Mouse (Mus musculus) telencephalon, adult 2 months (tissue): Measurements from ENCODE around the gene Slc22a21.

Experiments
- DNase-seq: peaks from one replicate; pipeline ENCODE4 v3.0.0-alpha.2; 2011; ENCODE audit warnings: low read depth, low spot score

Gene Slc22a21

DNA sequence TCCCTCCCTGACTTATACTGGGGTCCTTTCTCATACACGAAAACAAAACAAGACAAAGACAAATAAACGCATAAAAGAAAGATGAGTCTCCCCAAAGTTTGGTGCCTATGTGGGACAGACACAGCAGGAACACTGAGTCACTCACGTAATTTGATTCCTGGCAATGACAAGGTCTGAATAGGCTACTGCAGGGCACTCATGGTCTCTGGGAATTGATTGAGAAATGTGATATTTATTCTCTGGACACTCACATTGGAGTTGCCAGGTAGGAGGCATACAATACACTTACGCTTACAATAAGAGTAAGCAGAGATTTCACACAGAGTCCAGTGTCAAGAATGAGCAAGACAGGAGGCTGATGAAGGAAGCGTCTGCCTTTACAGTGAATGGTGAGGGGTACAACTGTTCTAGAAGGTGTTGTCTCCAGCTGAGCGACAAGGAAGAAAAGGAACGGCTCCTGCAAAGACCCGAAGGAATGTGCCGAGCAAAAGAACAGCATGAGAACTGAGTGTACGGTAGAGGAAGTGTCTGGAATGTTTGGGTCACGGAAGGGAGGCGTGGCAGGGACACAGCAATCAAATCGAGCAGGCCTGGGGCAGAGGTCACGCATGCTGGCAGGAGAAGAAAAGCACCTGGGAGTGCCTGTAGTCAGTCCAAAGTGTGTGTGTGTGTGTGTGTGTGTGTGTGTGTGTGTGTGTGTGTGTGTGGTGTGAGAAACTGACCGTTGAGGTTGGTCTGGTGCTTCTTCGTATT lies 76.2 kb downstream of the Slc22a21 start:
- DNase-seq: no peak

- DNase-seq: no peak
These were observed 77.4 kb downstream of the Slc22a21 start for GRCm38 (mm10) chr11:53902741-53903140.

DNA sequence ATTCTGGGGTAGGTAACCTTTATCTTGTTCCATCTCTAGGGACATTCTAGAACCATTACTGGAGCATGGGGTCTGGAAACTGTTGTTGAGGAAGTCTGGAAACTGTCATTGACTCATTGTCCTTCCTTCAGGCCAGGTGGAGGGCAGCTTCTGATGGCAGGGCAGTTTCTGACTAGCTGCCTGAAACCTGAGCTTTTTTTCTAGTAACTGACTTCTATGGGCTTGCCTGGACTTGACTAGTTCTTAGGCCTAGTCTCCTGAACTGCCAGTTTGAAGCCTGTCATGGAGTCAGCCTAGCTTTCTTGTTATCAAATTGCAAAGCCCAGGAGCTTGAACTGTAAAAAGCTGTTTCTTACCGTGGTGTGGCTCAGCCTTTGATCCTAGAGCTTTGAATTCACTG lies 79.1 kb downstream of the Slc22a21 start:
- no peak for DNase-seq

- DNase-seq: no peak
These were observed 80.2 kb downstream of the Slc22a21 start for GRCm38 (mm10) chr11:53899981-53900380.
